Mouse (Mus musculus) right cerebral cortex, postnatal 4 days (tissue): ENCODE results near the gene Olfr325.
"Not testable (repeated sequence)": the region's sequence is repeated elsewhere in the genome, so short reads cannot be mapped to it uniquely, and the experiment has no call there.

Experiments
- DNase-seq: peaks from one replicate; pipeline ENCODE4 v3.0.0-alpha.2; 2022

The Olfr325 gene

DNA sequence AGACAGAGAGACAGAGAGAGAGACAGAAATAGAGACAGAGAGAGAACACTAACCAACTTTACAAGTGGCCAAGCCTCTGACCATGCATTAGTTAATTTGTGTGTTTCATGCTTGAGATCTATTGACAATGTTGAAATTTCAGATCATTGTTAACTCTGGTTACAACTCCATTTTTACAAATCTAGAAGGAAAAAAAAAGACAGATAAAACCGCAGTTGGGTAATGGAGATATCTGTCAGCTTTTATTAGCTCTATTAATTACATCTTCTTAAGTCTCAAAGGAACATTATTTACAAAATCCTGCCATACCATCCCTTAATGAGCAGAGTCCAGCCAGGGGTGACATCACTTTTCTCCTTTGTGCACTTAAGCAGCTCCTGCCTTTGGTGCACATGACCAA is at the start of gene Olfr325:
Gene Olfr325, plus strand, starts transcription at position 301 of the 400 bp plus-strand sequence.
- DNase-seq: no peak

GRCm38 (mm10) chr11:58534736-58535135 is 42.8 kb upstream of the Olfr325 start, which contains the start of gene Olfr330:
Gene Olfr330, minus strand, starts transcription at chr11:58534836.
- not testable (repeated sequence) for DNase-seq

DNA sequence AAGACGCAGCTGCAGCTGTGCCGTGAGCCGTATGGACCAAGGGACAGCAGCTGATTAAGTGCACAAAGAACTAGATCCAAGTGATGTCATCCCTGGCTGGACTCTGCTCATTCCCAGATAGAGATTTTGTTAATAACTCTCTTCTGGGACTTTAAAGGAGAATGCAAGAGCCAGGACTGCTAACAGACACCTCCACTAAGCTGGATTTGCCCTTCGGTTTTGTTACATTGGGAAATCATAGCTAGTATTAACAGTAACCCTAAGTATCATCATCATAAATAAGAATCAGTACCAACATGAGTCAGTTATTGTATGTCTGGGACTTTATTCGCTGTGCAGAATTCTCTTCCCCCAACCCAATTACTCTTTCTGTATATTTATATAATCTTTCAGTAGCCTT is 31.2 kb upstream of the Olfr325 start, which contains the start of gene Olfr329-ps:
Gene Olfr329-ps, minus strand, starts transcription at position 101 of the 400 bp plus-strand sequence.
- DNase-seq: no peak

DNA sequence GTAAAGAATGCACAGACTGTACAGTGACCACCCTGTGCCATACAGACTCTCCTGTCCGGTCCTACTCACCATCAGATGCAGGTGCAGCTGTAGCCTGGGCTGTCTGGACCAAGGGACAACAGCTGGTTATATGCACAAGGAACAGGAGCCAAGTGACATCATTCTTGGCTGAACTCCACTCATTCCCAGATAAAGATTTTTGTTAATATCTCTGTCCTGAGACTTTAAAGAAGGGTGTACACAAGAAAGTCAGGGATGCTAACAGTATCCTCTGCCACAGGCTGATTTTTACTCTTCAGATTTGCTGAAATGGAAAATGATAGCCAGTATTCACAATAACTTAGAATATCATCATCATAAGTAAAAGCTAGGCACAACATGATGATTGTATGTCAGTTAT is 22.0 kb upstream of the Olfr325 start, which contains the start of gene Olfr328:
Gene Olfr328, minus strand, starts transcription at position 101 of the 400 bp plus-strand sequence.
- no peak for DNase-seq

DNA sequence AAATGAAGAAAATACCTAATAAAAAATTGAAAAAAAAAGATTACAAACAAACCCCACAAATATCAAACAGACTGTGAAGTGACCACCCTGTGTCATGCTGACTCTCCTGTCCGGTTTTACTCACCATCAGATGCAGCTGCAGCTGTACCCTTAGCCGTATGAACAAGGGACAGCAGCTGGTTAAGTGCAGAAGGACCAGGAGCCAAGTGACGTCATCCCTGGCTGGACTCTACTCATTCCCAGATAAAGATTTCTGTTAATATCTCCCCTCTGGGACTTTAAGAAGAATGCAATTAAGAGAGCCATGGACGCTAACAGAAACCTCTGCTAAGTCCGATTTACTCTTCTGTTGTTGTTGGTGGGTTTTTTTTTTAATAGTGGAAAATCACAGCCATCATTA is 7.1 kb upstream of the Olfr325 start, which contains the start of gene Olfr224:
Gene Olfr224, minus strand, starts transcription at position 149 of the 400 bp plus-strand sequence.
- DNase-seq: no peak

DNA sequence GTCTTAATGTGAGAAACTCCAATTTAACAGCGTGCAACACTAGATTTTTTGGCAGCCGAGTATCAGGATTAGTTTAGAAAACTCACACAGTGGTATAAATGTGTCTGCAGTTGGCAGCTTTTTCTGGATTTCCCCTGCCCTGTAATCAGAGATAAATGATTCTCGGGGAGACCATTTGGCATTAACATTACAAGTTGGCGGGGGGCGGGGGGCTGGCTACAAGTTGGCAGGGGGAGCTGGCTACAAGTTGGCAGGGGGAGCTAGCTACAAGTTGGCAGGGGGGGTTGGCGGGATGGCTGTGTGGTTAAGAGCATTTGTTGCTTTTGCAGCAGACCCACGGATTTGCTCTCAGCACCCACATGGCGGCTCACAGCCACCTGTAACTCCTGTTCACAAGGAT is 1.1 kb downstream of the Olfr325 start:
- DNase-seq: peak; percentile 67

- peak; percentile 47 for DNase-seq
These were observed 10.4 kb downstream of the Olfr325 start for GRCm38 (mm10) chr11:58587898-58588348.

GRCm38 (mm10) chr11:58588620-58589250 is 11.2 kb downstream of the Olfr325 start:
- DNase-seq: no peak

DNA sequence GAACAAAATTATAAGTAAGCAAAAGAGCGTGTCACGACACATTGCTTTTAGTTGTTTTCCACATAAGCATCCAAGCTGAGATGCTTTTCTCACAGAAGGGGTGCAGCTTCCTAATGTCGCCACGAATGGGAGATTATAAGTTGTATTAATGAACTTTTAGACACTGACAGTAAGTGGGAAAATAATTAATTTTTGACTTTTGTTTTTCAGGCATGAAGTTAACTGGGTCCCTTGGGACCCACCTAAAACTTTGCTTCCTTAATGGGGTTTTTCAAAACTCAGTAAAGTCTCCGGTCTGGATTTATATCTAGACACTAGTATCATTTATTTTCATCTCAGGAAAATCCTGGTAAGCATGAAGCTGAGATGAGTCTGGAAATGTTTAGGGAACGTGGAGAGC is 17.3 kb downstream of the Olfr325 start, which contains the start of gene Olfr324:
Gene Olfr324, plus strand, starts transcription at position 301 of the 400 bp plus-strand sequence.
- DNase-seq: no peak

GRCm38 (mm10) chr11:58597837-58598236 is 20.3 kb downstream of the Olfr325 start:
- no peak for DNase-seq

DNA sequence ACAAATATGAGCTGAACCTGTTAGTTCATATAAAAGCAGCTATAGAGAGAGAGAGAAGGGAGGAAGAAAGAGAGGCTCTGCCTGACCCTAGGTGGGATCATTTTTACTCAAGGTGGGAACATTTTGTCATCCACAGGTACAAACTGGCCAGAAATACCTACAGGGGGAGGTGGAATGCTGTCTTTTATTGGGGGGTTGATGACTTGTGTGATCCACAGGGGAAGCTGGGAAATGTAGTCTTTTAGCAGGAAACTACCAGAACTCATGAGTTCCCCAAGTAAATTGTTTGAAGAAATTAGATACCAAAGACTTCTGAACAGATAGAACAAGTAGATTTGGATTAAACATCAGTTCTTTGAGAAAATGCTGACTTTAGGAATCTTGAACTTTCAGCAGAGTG is 24.5 kb downstream of the Olfr325 start:
- DNase-seq: no peak

- no peak for DNase-seq
These were observed 25.4 kb downstream of the Olfr325 start for GRCm38 (mm10) chr11:58602800-58603560.

- DNase-seq: no peak
These were observed 27.2 kb downstream of the Olfr325 start for GRCm38 (mm10) chr11:58604688-58605087.

DNA sequence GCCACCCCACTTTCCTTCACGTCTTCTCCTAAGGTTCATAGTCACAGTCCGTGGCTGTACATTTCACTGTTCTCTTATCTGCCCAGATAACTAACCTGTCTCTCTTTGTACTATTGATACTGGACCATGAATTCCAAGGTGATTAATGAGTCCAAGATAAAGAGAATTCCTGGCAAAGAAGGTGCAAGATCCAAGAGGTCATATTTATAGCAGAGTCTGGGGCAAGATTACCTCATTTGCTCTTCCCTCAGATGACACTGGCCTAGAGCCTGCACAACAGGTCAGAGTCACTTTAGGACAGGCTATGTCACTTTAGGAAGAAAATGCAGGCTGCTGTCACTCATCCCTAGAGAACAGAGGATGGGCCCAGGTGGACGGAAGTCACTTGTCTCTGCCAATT is 27.7 kb downstream of the Olfr325 start:
- DNase-seq: no peak

- DNase-seq: no peak
These were observed 28.8 kb downstream of the Olfr325 start for GRCm38 (mm10) chr11:58606177-58606919.

DNA sequence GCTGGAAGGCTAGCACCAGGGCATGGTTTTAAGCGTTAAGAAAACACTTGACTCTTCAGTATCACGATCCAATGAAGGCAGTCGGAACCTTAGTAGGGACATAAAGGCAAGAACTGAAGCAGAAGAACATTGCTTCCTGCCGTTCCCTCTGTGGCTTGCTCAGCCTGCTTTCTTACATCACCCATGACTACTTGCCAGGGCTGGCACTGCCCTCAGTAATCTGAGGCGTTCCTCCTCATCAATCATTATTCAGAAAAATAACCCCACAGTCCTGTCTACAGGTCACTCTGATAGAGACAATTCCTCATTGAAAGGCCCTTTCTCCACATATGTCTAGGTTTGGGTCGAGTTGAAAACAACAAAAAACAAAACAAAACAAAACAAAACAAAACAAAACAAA is 29.5 kb downstream of the Olfr325 start:
- DNase-seq: no peak

- no peak for DNase-seq
These were observed 35.8 kb downstream of the Olfr325 start for GRCm38 (mm10) chr11:58613359-58613758.

- no peak for DNase-seq
These were observed 37.0 kb downstream of the Olfr325 start for GRCm38 (mm10) chr11:58614526-58614925.

GRCm38 (mm10) chr11:58615975-58616374 is 38.4 kb downstream of the Olfr325 start, which contains the start of gene 2210407C18Rik:
Gene 2210407C18Rik, minus strand, starts transcription at chr11:58616075.
- no peak for DNase-seq

- no peak for DNase-seq
These were observed 40.8 kb downstream of the Olfr325 start for GRCm38 (mm10) chr11:58618369-58618768.

GRCm38 (mm10) chr11:58618793-58619192 is 41.3 kb downstream of the Olfr325 start:
- no peak for DNase-seq

GRCm38 (mm10) chr11:58626146-58626545 is 48.6 kb downstream of the Olfr325 start:
- no peak for DNase-seq

- no peak for DNase-seq
These were observed 52.9 kb downstream of the Olfr325 start, which contains the start of gene Olfr323 for GRCm38 (mm10) chr11:58630401-58630800. Gene Olfr323, minus strand, starts transcription at chr11:58630501.
